Mouse (Mus musculus) G1E (cell line): ENCODE data around the gene Celf2.

Experiments
- CTCF ChIP-seq: IDR thresholded peaks from 2 replicates; pipeline ENCODE4 v1.5.1; 2012; ENCODE audit warnings: low read depth, low read length, inconsistent platforms, mixed read lengths
- GATA1 ChIP-seq: IDR thresholded peaks from 2 replicates; pipeline ENCODE4 v1.6.1; 2012; ENCODE audit warnings: borderline replicate concordance, low read length, inconsistent platforms, mixed read lengths
- GATA2 ChIP-seq: IDR thresholded peaks from 2 replicates; pipeline ENCODE4 v1.6.1; 2012; ENCODE audit warnings: low read depth, low read length, inconsistent platforms, borderline replicate concordance
- POLR2AphosphoS5 ChIP-seq: IDR thresholded peaks from 2 replicates; pipeline ENCODE4 v1.6.1; 2012; ENCODE audit warnings: low read depth, low read length, inconsistent platforms; ENCODE audit not compliant: insufficient replicate concordance
- TAL1 ChIP-seq: conservative IDR thresholded peaks from 2 replicates; pipeline ENCODE4 v1.6.1; 2012; ENCODE audit warnings: low read depth, low read length, inconsistent platforms, mixed read lengths

DNA sequence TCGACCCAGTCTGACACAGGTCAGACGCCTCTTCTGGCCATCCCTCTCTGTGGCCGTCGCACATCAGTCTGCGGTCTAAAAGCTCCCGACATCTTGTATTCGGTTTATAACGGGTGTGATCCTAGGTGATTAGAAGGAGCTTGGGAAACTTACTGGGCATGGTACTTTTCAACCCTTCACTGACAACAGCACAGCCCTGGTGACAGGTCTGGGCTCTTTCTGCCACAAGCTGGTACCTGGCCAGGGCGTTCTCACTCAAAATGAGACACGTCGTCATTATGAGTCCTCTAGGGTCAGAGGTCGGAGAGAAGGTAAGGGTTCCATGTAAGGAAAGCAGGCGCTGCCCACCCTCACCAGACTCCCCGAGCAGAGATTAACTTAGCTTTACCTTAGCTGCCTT lies 915.6 kb downstream of the Celf2 start:
- TF ChIP-seq CTCF (no peak), POLR2AphosphoS5 (no peak), GATA1 (no peak), TAL1 (no peak), GATA2 (no peak)
